Mouse (Mus musculus) brain, embryonic 14.5 days (tissue): ENCODE measurements around the gene Nosip.

ENCODE experiments used
- CTCF ChIP-seq: fragments of 200-500 bp; IDR thresholded peaks from 2 replicates; pipeline ENCODE4 v1.5.1; 2012; ENCODE audit warnings: inconsistent platforms, mild to moderate bottlenecking, moderate library complexity, borderline replicate concordance; ENCODE audit not compliant: insufficient read depth, insufficient read length; ENCODE audit errors: extremely low read depth
- POLR2A ChIP-seq: fragments of 200-500 bp; IDR thresholded peaks from 2 replicates; pipeline ENCODE4 v1.6.1; 2012; ENCODE audit warnings: mild to moderate bottlenecking, inconsistent platforms, borderline replicate concordance; ENCODE audit not compliant: poor library complexity, insufficient read depth, insufficient read length, severe bottlenecking; ENCODE audit errors: extremely low read depth

GRCm38 (mm10) chr7:45014096-45014451 is 48.2 kb upstream of the Nosip start:
- TF ChIP-seq CTCF (no peak), POLR2A (no peak)
